Mouse (Mus musculus): ENCODE data around the gene Asgr1.

DNA sequence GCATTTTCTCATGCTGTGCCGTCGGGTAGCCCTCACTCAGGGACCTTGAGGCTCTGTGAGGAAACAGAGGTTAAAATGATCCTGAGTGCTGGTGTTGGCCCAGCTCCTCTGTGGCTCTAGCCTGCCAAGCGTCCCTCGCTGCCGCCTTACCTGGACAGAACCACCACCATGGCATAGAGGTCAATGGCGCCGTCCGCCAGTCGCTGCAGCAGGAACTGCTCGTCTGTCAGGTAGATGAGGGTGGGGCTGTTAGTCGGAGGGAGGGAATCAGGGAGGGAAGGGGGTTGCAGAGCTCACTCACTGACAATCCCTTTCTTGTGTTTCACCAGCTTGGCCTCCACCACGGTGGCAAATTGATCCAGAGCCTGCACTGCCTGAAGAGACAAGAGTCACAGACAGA is 43.3 kb upstream of the Asgr1 start:
- TF ChIP-seq CTCF (IDR thresholded peaks at IDR 0.05; ENCODE audit: insufficient read depth, low read length) = no peak
- no peak for TF ChIP-seq POLR2A (IDR thresholded peaks at IDR 0.05; ENCODE audit: borderline replicate concordance, extremely low read depth, low read depth, low read length)
